Mouse (Mus musculus): Measurements from ENCODE around the gene Ankrd10. TPM values are rescaled to one million over a fixed set of nuclear protein-coding genes. Genes with fewer than 3 reads are reported as not detected.

Gene Ankrd10
- polyA plus RNA-seq, 1 experiment from 2014 or later = 93.4 TPM

GRCm38 (mm10) chr8:11625084-11625483 lies 10.5 kb downstream of the Ankrd10 start:
- ATAC-seq (ENCODE audit: low read depth) = no peak
- 85% methylated on average over 4 of the region's 4 CpGs for WGBS
- H3K27me3 ChIP-seq (ENCODE audit: control insufficient read depth, insufficient read depth, low read length) = no peaks in the 10 kb centered on the region
- H3K36me3 ChIP-seq (ENCODE audit: control insufficient read depth, insufficient read depth, low read length) = peaks cover 18% of the 10 kb centered on the region; the same call in 1 of the 2 replicates
- no peak overlapping the region for H3K4me3 ChIP-seq (ENCODE audit: low read depth, low read length)
- H3K4me1 ChIP-seq (ENCODE audit: control insufficient read depth, insufficient read depth, low read length) = no peaks in the 10 kb centered on the region
- no peak overlapping the region for H3K27ac ChIP-seq (ENCODE audit: low read depth, low read length)
- no peak overlapping the region for H3K4me2 ChIP-seq (ENCODE audit: low read depth, low read length)
- H3K9me3 ChIP-seq (ENCODE audit: control insufficient read depth, low read length) = no peaks in the 10 kb centered on the region
- H3K9ac ChIP-seq (replicated peaks; ENCODE audit: low read depth, low read length) = no peak overlapping the region

GRCm38 (mm10) chr8:11619091-11619490 lies 16.5 kb downstream of the Ankrd10 start:
- Histone ChIP-seq H3K4me1 (ENCODE audit: control insufficient read depth, insufficient read depth, low read length) (no peaks in the 10 kb centered on the region), H3K4me3 (ENCODE audit: low read depth, low read length) (no peak overlapping the region), H3K9me3 (ENCODE audit: control insufficient read depth, low read length) (no peaks in the 10 kb centered on the region), H3K36me3 (ENCODE audit: control insufficient read depth, insufficient read depth, low read length) (peaks cover 45% of the 10 kb centered on the region), H3K9ac (replicated peaks; ENCODE audit: low read depth, low read length) (no peak overlapping the region), H3K27me3 (ENCODE audit: control insufficient read depth, insufficient read depth, low read length) (no peaks in the 10 kb centered on the region), H3K27ac (ENCODE audit: low read depth, low read length) (no peak overlapping the region), H3K4me2 (ENCODE audit: low read depth, low read length) (no peak overlapping the region)
- no peak for ATAC-seq (ENCODE audit: low read depth)
- 88% methylated on average over 3 of the region's 3 CpGs for WGBS

GRCm38 (mm10) chr8:11618063-11618462 lies 17.5 kb downstream of the Ankrd10 start:
- H3K27me3 ChIP-seq (ENCODE audit: control insufficient read depth, insufficient read depth, low read length) = no peaks in the 10 kb centered on the region
- WGBS = 91% methylated on average over 2 of the region's 2 CpGs
- H3K4me2 ChIP-seq (ENCODE audit: low read depth, low read length) = no peak overlapping the region
- no peak overlapping the region for H3K9ac ChIP-seq (replicated peaks; ENCODE audit: low read depth, low read length)
- no peak overlapping the region for H3K27ac ChIP-seq (ENCODE audit: low read depth, low read length)
- no peaks in the 10 kb centered on the region for H3K4me1 ChIP-seq (ENCODE audit: control insufficient read depth, insufficient read depth, low read length)
- H3K9me3 ChIP-seq (ENCODE audit: control insufficient read depth, low read length) = no peaks in the 10 kb centered on the region
- H3K4me3 ChIP-seq (ENCODE audit: low read depth, low read length) = no peak overlapping the region
- H3K36me3 ChIP-seq (ENCODE audit: control insufficient read depth, insufficient read depth, low read length) = peaks cover 46% of the 10 kb centered on the region
- ATAC-seq (ENCODE audit: low read depth) = no peak

- WGBS = 0% methylated on average over 1 of the region's 1 CpGs
- H3K4me3 ChIP-seq (ENCODE audit: low read depth, low read length) = no peak overlapping the region
- H3K4me2 ChIP-seq (ENCODE audit: low read depth, low read length) = no peak overlapping the region
- no peaks in the 10 kb centered on the region for H3K9me3 ChIP-seq (ENCODE audit: control insufficient read depth, low read length)
- H3K27ac ChIP-seq (ENCODE audit: low read depth, low read length) = no peak overlapping the region
- no peak overlapping the region for H3K9ac ChIP-seq (replicated peaks; ENCODE audit: low read depth, low read length)
- no peaks in the 10 kb centered on the region for H3K4me1 ChIP-seq (ENCODE audit: control insufficient read depth, insufficient read depth, low read length)
- peaks cover 53% of the 10 kb centered on the region for H3K36me3 ChIP-seq (ENCODE audit: control insufficient read depth, insufficient read depth, low read length)
- ATAC-seq (ENCODE audit: low read depth) = no peak; the same call in 1 of the 2 replicates
- H3K27me3 ChIP-seq (ENCODE audit: control insufficient read depth, insufficient read depth, low read length) = no peaks in the 10 kb centered on the region
Observed at GRCm38 (mm10) chr8:11616294-11616693, 19.3 kb downstream of the Ankrd10 start.

- no peak for ATAC-seq (ENCODE audit: low read depth)
- no peak overlapping the region for H3K27ac ChIP-seq (ENCODE audit: low read depth, low read length)
- no peak overlapping the region for H3K4me3 ChIP-seq (ENCODE audit: low read depth, low read length)
- WGBS = 88% methylated on average over 6 of the region's 6 CpGs
- no peaks in the 10 kb centered on the region for H3K4me1 ChIP-seq (ENCODE audit: control insufficient read depth, insufficient read depth, low read length)
- H3K27me3 ChIP-seq (ENCODE audit: control insufficient read depth, insufficient read depth, low read length) = no peaks in the 10 kb centered on the region
- H3K36me3 ChIP-seq (ENCODE audit: control insufficient read depth, insufficient read depth, low read length) = peaks cover 47% of the 10 kb centered on the region
- H3K9me3 ChIP-seq (ENCODE audit: control insufficient read depth, low read length) = no peaks in the 10 kb centered on the region
- H3K9ac ChIP-seq (replicated peaks; ENCODE audit: low read depth, low read length) = no peak overlapping the region; the same call in 1 of the 2 replicates
- no peak overlapping the region for H3K4me2 ChIP-seq (ENCODE audit: low read depth, low read length)
Observed at GRCm38 (mm10) chr8:11614126-11614835, 21.3 kb downstream of the Ankrd10 start.

GRCm38 (mm10) chr8:11608848-11609247 lies 26.7 kb downstream of the Ankrd10 start:
- Histone ChIP-seq H3K4me2 (ENCODE audit: low read depth, low read length) (no peak overlapping the region), H3K9me3 (ENCODE audit: control insufficient read depth, low read length) (no peaks in the 10 kb centered on the region; the same call in 1 of the 2 replicates), H3K27ac (ENCODE audit: low read depth, low read length) (no peak overlapping the region), H3K27me3 (ENCODE audit: control insufficient read depth, insufficient read depth, low read length) (no peaks in the 10 kb centered on the region), H3K36me3 (ENCODE audit: control insufficient read depth, insufficient read depth, low read length) (peaks cover 14% of the 10 kb centered on the region; the same call in 1 of the 2 replicates), H3K9ac (replicated peaks; ENCODE audit: low read depth, low read length) (no peak overlapping the region), H3K4me1 (ENCODE audit: control insufficient read depth, insufficient read depth, low read length) (no peaks in the 10 kb centered on the region), H3K4me3 (ENCODE audit: low read depth, low read length) (no peak overlapping the region)
- 99% methylated on average over 9 of the region's 9 CpGs for WGBS
- ATAC-seq (ENCODE audit: low read depth) = no peak

GRCm38 (mm10) chr8:11602006-11602680 lies 33.4 kb downstream of the Ankrd10 start:
- WGBS = 39% methylated on average over 14 of the region's 14 CpGs
- Histone ChIP-seq H3K27me3 (ENCODE audit: control insufficient read depth, insufficient read depth, low read length) (no peaks in the 10 kb centered on the region), H3K4me2 (ENCODE audit: low read depth, low read length) (no peak overlapping the region), H3K4me1 (ENCODE audit: control insufficient read depth, insufficient read depth, low read length) (no peaks in the 10 kb centered on the region), H3K27ac (ENCODE audit: low read depth, low read length) (no peak overlapping the region), H3K9ac (replicated peaks; ENCODE audit: low read depth, low read length) (no peak overlapping the region), H3K36me3 (ENCODE audit: control insufficient read depth, insufficient read depth, low read length) (no peaks in the 10 kb centered on the region), H3K4me3 (ENCODE audit: low read depth, low read length) (no peak overlapping the region), H3K9me3 (ENCODE audit: control insufficient read depth, low read length) (no peaks in the 10 kb centered on the region; the same call in 1 of the 2 replicates)
- ATAC-seq (ENCODE audit: low read depth) = peak; percentile 65; the same call in 1 of the 2 replicates

- H3K27me3 ChIP-seq (ENCODE audit: control insufficient read depth, insufficient read depth, low read length) = no peaks in the 10 kb centered on the region
- H3K9me3 ChIP-seq (ENCODE audit: control insufficient read depth, low read length) = no peaks in the 10 kb centered on the region
- no peak overlapping the region for H3K9ac ChIP-seq (replicated peaks; ENCODE audit: low read depth, low read length)
- ATAC-seq (ENCODE audit: low read depth) = no peak
- H3K27ac ChIP-seq (ENCODE audit: low read depth, low read length) = no peak overlapping the region
- H3K36me3 ChIP-seq (ENCODE audit: control insufficient read depth, insufficient read depth, low read length) = no peaks in the 10 kb centered on the region
- 90% methylated on average over 5 of the region's 5 CpGs for WGBS
- no peak overlapping the region for H3K4me3 ChIP-seq (ENCODE audit: low read depth, low read length)
- H3K4me2 ChIP-seq (ENCODE audit: low read depth, low read length) = no peak overlapping the region
- no peaks in the 10 kb centered on the region for H3K4me1 ChIP-seq (ENCODE audit: control insufficient read depth, insufficient read depth, low read length)
Observed at GRCm38 (mm10) chr8:11600301-11600951, 35.1 kb downstream of the Ankrd10 start.
